Mouse (Mus musculus) MEL (cell line): ENCODE data around the gene Antxrl. TPM values are rescaled to one million over a fixed set of nuclear protein-coding genes. Genes with fewer than 3 reads are reported as not detected.

Experiments used
- DNase-seq: peaks from one replicate; pipeline ENCODE4 v3.0.0; 2011; ENCODE audit warnings: low read depth, low spot score
- H3K27ac ChIP-seq: 2 replicates; pipeline ENCODE4 v1.5.1; 2012; ENCODE audit warnings: low read depth, mild to moderate bottlenecking, control low read depth, low read length, moderate library complexity; ENCODE audit not compliant: control insufficient read depth
- H3K27me3 ChIP-seq, 2 experiments: fragments of 150-350 bp in 1 of 2; sonication (generic) in 1 of 2; 2 replicates each; pipeline ENCODE4 v1.6.1; 2012; ENCODE audit warnings: low read length in 2 of 2, mild to moderate bottlenecking in 2 of 2, improper control_type of control experiment in 1 of 2, moderate library complexity in 1 of 2; ENCODE audit not compliant: insufficient read depth in 2 of 2, control insufficient read depth in 1 of 2
- H3K36me3 ChIP-seq, 2 experiments: 2 replicates each; pipeline ENCODE4 v1.6.1; 2012 to 2014; ENCODE audit warnings: low read length in 2 of 2, improper control_type of control experiment in 1 of 2, inconsistent platforms in 1 of 2, mild to moderate bottlenecking in 1 of 2; ENCODE audit not compliant: insufficient read depth in 2 of 2, control insufficient read depth in 1 of 2
- H3K4me1 ChIP-seq, 2 experiments: fragments of 150-350 bp in 1 of 2; sonication (generic) in 1 of 2; 2 replicates each; pipeline ENCODE4 v1.6.1; 2012; ENCODE audit warnings: low read length in 2 of 2, improper control_type of control experiment in 1 of 2, mild to moderate bottlenecking in 1 of 2; ENCODE audit not compliant: insufficient read depth in 2 of 2, control insufficient read depth in 1 of 2
- H3K4me3 ChIP-seq, 2 experiments: fragments of 150-350 bp in 1 of 2; sonication (generic) in 1 of 2; 2 replicates each; pipeline ENCODE4 v1.5.1; 2012; ENCODE audit warnings: low read depth in 2 of 2, low read length in 2 of 2, mild to moderate bottlenecking in 2 of 2, moderate library complexity in 2 of 2, control low read depth in 1 of 2, improper control_type of control experiment in 1 of 2; ENCODE audit not compliant: control insufficient read depth in 1 of 2, insufficient read depth in 1 of 2
- H3K79me2 ChIP-seq: 2 replicates; pipeline ENCODE4 v1.6.1; 2012; ENCODE audit warnings: mild to moderate bottlenecking, low read length, moderate library complexity; ENCODE audit not compliant: control insufficient read depth, poor library complexity, insufficient read depth
- H3K9ac ChIP-seq: 2 replicates; pipeline ENCODE4 v1.6.1; 2012; ENCODE audit warnings: low read depth, mild to moderate bottlenecking, control low read depth, low read length, moderate library complexity; ENCODE audit not compliant: control insufficient read depth, poor library complexity, severe bottlenecking
- H3K9me3 ChIP-seq: fragments of 150-350 bp; sonication (generic); replicated peaks from 2 replicates; pipeline ENCODE4 v1.6.1; 2012; ENCODE audit warnings: mild to moderate bottlenecking, low read length, improper control_type of control experiment, moderate library complexity; ENCODE audit not compliant: insufficient read depth
- BHLHE40 ChIP-seq: IDR thresholded peaks from 2 replicates; pipeline ENCODE4 v1.6.1; 2012; ENCODE audit warnings: low read depth, mild to moderate bottlenecking, inconsistent platforms, low read length, improper control_type of control experiment, borderline replicate concordance
- CHD1 ChIP-seq: IDR thresholded peaks from 2 replicates; pipeline ENCODE4 v1.6.1; 2012; ENCODE audit warnings: low read depth, mild to moderate bottlenecking, inconsistent platforms, low read length, improper control_type of control experiment
- CTCF ChIP-seq, 3 experiments: IDR thresholded peaks in 2 of 3; conservative IDR thresholded peaks in 1 of 3; 2 replicates each; pipeline ENCODE4 v1.5.1; 2011 to 2012; ENCODE audit warnings: low read length in 3 of 3, low read depth in 2 of 3, mild to moderate bottlenecking in 2 of 3, improper control_type of control experiment in 1 of 3, inconsistent platforms in 1 of 3, mixed read lengths in 1 of 3, moderate library complexity in 1 of 3; ENCODE audit not compliant: control insufficient read depth in 1 of 3, insufficient read depth in 1 of 3, poor library complexity in 1 of 3, severe bottlenecking in 1 of 3
- ELF1 ChIP-seq: IDR thresholded peaks from 2 replicates; pipeline ENCODE4 v1.6.1; 2014; ENCODE audit warnings: low read depth, mild to moderate bottlenecking, inconsistent platforms, low read length, improper control_type of control experiment, moderate library complexity
- ETS1 ChIP-seq: IDR thresholded peaks from 2 replicates; pipeline ENCODE4 v1.6.1; 2012; ENCODE audit warnings: low read depth, mild to moderate bottlenecking, inconsistent platforms, low read length, improper control_type of control experiment, moderate library complexity
- GABPA ChIP-seq: IDR thresholded peaks from 2 replicates; pipeline ENCODE4 v1.6.1; 2012; ENCODE audit warnings: low read depth, mild to moderate bottlenecking, inconsistent platforms, low read length, improper control_type of control experiment, moderate library complexity
- JUND ChIP-seq: IDR thresholded peaks from 2 replicates; pipeline ENCODE4 v1.6.1; 2011; ENCODE audit warnings: low read depth, mild to moderate bottlenecking, improper control_type of control experiment, low read length
- MXI1 ChIP-seq: IDR thresholded peaks from 2 replicates; pipeline ENCODE4 v1.6.1; 2011; ENCODE audit warnings: mild to moderate bottlenecking, low read depth, low read length, improper control_type of control experiment
- MYB ChIP-seq: IDR thresholded peaks from 2 replicates; pipeline ENCODE4 v1.6.1; 2011; ENCODE audit warnings: mild to moderate bottlenecking, low read depth, low read length, improper control_type of control experiment
- MYC ChIP-seq: IDR thresholded peaks from 2 replicates; pipeline ENCODE4 v1.6.1; 2011; ENCODE audit warnings: low read depth, mild to moderate bottlenecking, low read length, improper control_type of control experiment, moderate library complexity
- POLR2AphosphoS2 ChIP-seq: IDR thresholded peaks from 2 replicates; pipeline ENCODE4 v1.6.1; 2011; ENCODE audit warnings: low read length, improper control_type of control experiment
- SIN3A ChIP-seq: IDR thresholded peaks from 2 replicates; pipeline ENCODE4 v1.6.1; 2012; ENCODE audit warnings: low read length, improper control_type of control experiment, inconsistent platforms
- SMC3 ChIP-seq: IDR thresholded peaks from 2 replicates; pipeline ENCODE4 v1.6.1; 2011; ENCODE audit warnings: low read depth, low read length, improper control_type of control experiment
- TBP ChIP-seq: IDR thresholded peaks from 2 replicates; pipeline ENCODE4 v1.8.0; 2011; ENCODE audit warnings: low read depth, low read length, improper control_type of control experiment
- UBTF ChIP-seq: IDR thresholded peaks from 2 replicates; pipeline ENCODE4 v1.6.1; 2012; ENCODE audit warnings: low read depth, mild to moderate bottlenecking, inconsistent platforms, low read length, improper control_type of control experiment, moderate library complexity, borderline replicate concordance; ENCODE audit not compliant: insufficient read depth
- USF1 ChIP-seq: IDR thresholded peaks from 2 replicates; pipeline ENCODE4 v1.6.1; 2014; ENCODE audit warnings: low read depth, mild to moderate bottlenecking, inconsistent platforms, low read length, improper control_type of control experiment, moderate library complexity
- USF2 ChIP-seq, 2 experiments: IDR thresholded peaks; 2 replicates each; pipeline ENCODE4 v1.6.1; 2011 to 2012; ENCODE audit warnings: improper control_type of control experiment in 2 of 2, low read length in 2 of 2, borderline replicate concordance in 1 of 2, inconsistent platforms in 1 of 2, low read depth in 1 of 2, mild to moderate bottlenecking in 1 of 2; ENCODE audit not compliant: insufficient read depth in 1 of 2
- ZC3H11A ChIP-seq: IDR thresholded peaks from 2 replicates; pipeline ENCODE4 v1.6.1; 2012; ENCODE audit warnings: low read depth, mild to moderate bottlenecking, inconsistent platforms, low read length, improper control_type of control experiment
- ZNF384 ChIP-seq: IDR thresholded peaks from 2 replicates; pipeline ENCODE4 v1.6.1; 2012; ENCODE audit warnings: low read depth, mild to moderate bottlenecking, inconsistent platforms, low read length, improper control_type of control experiment
- polyA plus RNA-seq, 2 experiments: library from polyadenylated mRNA; stranded (reverse) in 1 of 2; unstranded in 1 of 2; fragments of >175 nt in 1 of 2; fragments of >200 nt in 1 of 2; gene quantifications; 2 replicates each; pipeline versions ENCODE4 v1.2.1 to v1.2.4; 2012; ENCODE audit warnings: low replicate concordance in 2 of 2, low read depth in 1 of 2; ENCODE audit not compliant: insufficient read length in 2 of 2, insufficient read depth in 1 of 2, missing spikeins in 1 of 2
- total RNA-seq: library from RNA; depleted of rRNA; stranded (reverse); fragments of 300-350 nt; gene quantifications from 2 replicates; pipeline ENCODE4 v1.2.3, GENCODE M21; 2012; rRNA removed

Gene Antxrl
- total RNA-seq, result not detected in 2 replicates
- polyA plus RNA-seq, result not detected

DNA sequence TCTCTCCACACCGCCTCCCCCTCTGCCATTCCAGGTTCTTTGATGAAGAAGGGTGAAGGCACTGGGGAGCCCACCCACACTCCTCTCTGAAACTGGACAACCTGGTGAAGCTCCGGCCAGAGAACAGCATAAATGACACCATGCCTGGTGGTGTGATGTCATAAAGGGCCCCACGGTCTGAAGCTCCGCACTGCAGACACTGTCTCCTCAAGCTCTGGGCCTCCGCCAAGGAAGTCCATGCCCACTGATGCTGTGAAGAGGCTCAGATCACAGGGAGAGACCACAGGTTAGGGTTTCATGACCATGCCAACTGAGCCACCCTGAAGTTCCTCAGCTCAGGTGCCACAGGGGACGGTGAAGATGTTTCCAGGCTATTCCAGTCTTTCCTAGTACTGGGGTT, at the start of gene Antxrl:
Antxrl (plus strand) TSS at position 192 of the 400 bp plus-strand sequence.
- no peak within 1 kb of the TSS for H3K27ac ChIP-seq
- no peak within 1 kb of the TSS for H3K4me3 ChIP-seq
- no peaks in the 10 kb centered on the region for H3K9me3 ChIP-seq
- no peaks in the 10 kb centered on the region for H3K27me3 ChIP-seq
- DNase-seq, result no peak
- TF ChIP-seq ZNF384 (no peak), ZC3H11A (no peak), USF2 (IDR thresholded peaks at IDR 0.05; ENCODE audit: borderline replicate concordance in 1 of 2, insufficient read depth in 1 of 2, low read depth in 1 of 2, low read length in 2 of 2) (no peak), MYC (no peak), BHLHE40 (no peak), SIN3A (no peak), TBP (no peak), JUND (no peak)
- no peak within 1 kb of the TSS for H3K9ac ChIP-seq
- no peaks in the 10 kb centered on the region for H3K79me2 ChIP-seq
- no peaks in the 10 kb centered on the region for H3K36me3 ChIP-seq
- H3K4me1 ChIP-seq, result no peaks in the 10 kb centered on the region

- no peak for DNase-seq
- no peaks in the 10 kb centered on the region for H3K79me2 ChIP-seq
- no peak for TF ChIP-seq ETS1
- no peak for TF ChIP-seq GABPA
- no peak for TF ChIP-seq ZC3H11A
- TF ChIP-seq CTCF (IDR thresholded peaks at IDR 0.05 in 2 of 3, conservative IDR thresholded peaks at IDR 0.05 in 1 of 3; ENCODE audit: control insufficient read depth in 1 of 3, insufficient read depth in 1 of 3, low read depth in 2 of 3, low read length in 3 of 3, poor library complexity in 1 of 3, severe bottlenecking in 1 of 3), result no peak
- no peak for TF ChIP-seq TBP
- no peak for TF ChIP-seq UBTF
- no peak for TF ChIP-seq POLR2AphosphoS2
- TF ChIP-seq USF1, result no peak
- no peak for TF ChIP-seq MXI1
- TF ChIP-seq SMC3, result no peak
- no peak for TF ChIP-seq ELF1
- TF ChIP-seq CHD1, result no peak
- TF ChIP-seq MYC, result no peak
- no peak for TF ChIP-seq MYB
- TF ChIP-seq, all 39 proteins: peak for 0
- no peaks in the 10 kb centered on the region for H3K36me3 ChIP-seq
- H3K27me3 ChIP-seq, result no peaks in the 10 kb centered on the region
- no peak within 1 kb of the TSS for H3K4me3 ChIP-seq
- H3K4me1 ChIP-seq, result no peaks in the 10 kb centered on the region
- H3K9ac ChIP-seq, result no peak within 1 kb of the TSS
- no peaks in the 10 kb centered on the region for H3K9me3 ChIP-seq
- no peak within 1 kb of the TSS for H3K27ac ChIP-seq
Observed at GRCm38 (mm10) chr14:34015063-34015462, 37.4 kb upstream of the Antxrl start, which contains the start of gene Gm30083. TSS of gene Gm30083 (minus strand) at chr14:34015182.
